Mouse (Mus musculus) ovary, postnatal 36 days (tissue): Measurements from ENCODE around the gene Pik3ap1.
"Not testable (repeated sequence)": the region's sequence is repeated elsewhere in the genome, so short reads cannot be mapped to it uniquely, and the experiment has no call there.

Experiments
- DNase-seq: peaks from one replicate; pipeline ENCODE4 v3.0.0; 2022; ENCODE audit warnings: low spot score, mixed read lengths

Gene Pik3ap1

GRCm38 (mm10) chr19:41332228-41332627, 52.7 kb downstream of the Pik3ap1 start:
- no peak for DNase-seq

GRCm38 (mm10) chr19:41330401-41330800, 54.5 kb downstream of the Pik3ap1 start:
- DNase-seq, result no peak

GRCm38 (mm10) chr19:41329961-41330360, 54.9 kb downstream of the Pik3ap1 start:
- no peak for DNase-seq

- DNase-seq, result no peak
Measured at GRCm38 (mm10) chr19:41328743-41329142, 56.2 kb downstream of the Pik3ap1 start.

- no peak for DNase-seq
Measured at GRCm38 (mm10) chr19:41323813-41324212, 61.1 kb downstream of the Pik3ap1 start.

- DNase-seq, result no peak
Measured at GRCm38 (mm10) chr19:41323125-41323524, 61.8 kb downstream of the Pik3ap1 start.

- DNase-seq, result no peak
Measured at GRCm38 (mm10) chr19:41321149-41321548, 63.8 kb downstream of the Pik3ap1 start.

GRCm38 (mm10) chr19:41317315-41318095, 67.4 kb downstream of the Pik3ap1 start:
- no peak for DNase-seq

GRCm38 (mm10) chr19:41314696-41315095, 70.2 kb downstream of the Pik3ap1 start:
- DNase-seq, result peak; percentile 34

GRCm38 (mm10) chr19:41313663-41314062, 71.2 kb downstream of the Pik3ap1 start:
- DNase-seq, result no peak

- not testable (repeated sequence) for DNase-seq
Measured at GRCm38 (mm10) chr19:41312587-41312986, 72.3 kb downstream of the Pik3ap1 start.

- no peak for DNase-seq
Measured at GRCm38 (mm10) chr19:41312027-41312426, 72.9 kb downstream of the Pik3ap1 start.

- DNase-seq, result peak; percentile 30
Measured at GRCm38 (mm10) chr19:41310971-41311703, 73.8 kb downstream of the Pik3ap1 start.

- DNase-seq, result peak; percentile 43
Measured at GRCm38 (mm10) chr19:41303933-41304332, 81.0 kb downstream of the Pik3ap1 start.

- DNase-seq, result no peak
Measured at GRCm38 (mm10) chr19:41303433-41303832, 81.5 kb downstream of the Pik3ap1 start.

- no peak for DNase-seq
Measured at GRCm38 (mm10) chr19:41301856-41302255, 83.0 kb downstream of the Pik3ap1 start.

GRCm38 (mm10) chr19:41299446-41299845, 85.5 kb downstream of the Pik3ap1 start:
- DNase-seq, result no peak

- DNase-seq, result no peak
Measured at GRCm38 (mm10) chr19:41290952-41291619, 93.8 kb downstream of the Pik3ap1 start.

GRCm38 (mm10) chr19:41288568-41288967, 96.3 kb downstream of the Pik3ap1 start:
- no peak for DNase-seq

GRCm38 (mm10) chr19:41287224-41287623, 97.7 kb downstream of the Pik3ap1 start:
- DNase-seq, result no peak

GRCm38 (mm10) chr19:41284515-41284914, 100.4 kb downstream of the Pik3ap1 start:
- no peak for DNase-seq

GRCm38 (mm10) chr19:41282718-41283117, 102.2 kb downstream of the Pik3ap1 start:
- DNase-seq, result no peak

GRCm38 (mm10) chr19:41282216-41282615, 102.7 kb downstream of the Pik3ap1 start:
- no peak for DNase-seq
